Mouse (Mus musculus) intestine, postnatal 0 days (tissue): ENCODE data around the gene Slc9a3r1. TPM values are rescaled to one million over a fixed set of nuclear protein-coding genes. Genes with fewer than 3 reads are reported as not detected.

Experiments used
- ATAC-seq: fragments of 200-750 bp; cut with Nextera tagmentation; 2 replicates; pipeline ENCODE4 v1.8.0; 2017; ENCODE audit warnings: mild to moderate bottlenecking, moderate TSS enrichment, moderate library complexity
- H3K27ac ChIP-seq: fragments of 300-500 bp; sonication (generic); 2 replicates; pipeline ENCODE4 v1.5.1; 2014; ENCODE audit warnings: mild to moderate bottlenecking, low read depth, low read length, moderate library complexity
- H3K27me3 ChIP-seq: fragments of 300-500 bp; sonication (generic); replicated peaks from 2 replicates; pipeline ENCODE4 v1.6.1; 2014; ENCODE audit warnings: low read length, mixed read lengths; ENCODE audit not compliant: control insufficient read depth, insufficient read depth
- H3K36me3 ChIP-seq: fragments of 300-500 bp; sonication (generic); 2 replicates; pipeline ENCODE4 v1.6.1; 2014; ENCODE audit warnings: mild to moderate bottlenecking, moderate library complexity; ENCODE audit not compliant: control insufficient read depth, insufficient read depth
- H3K4me1 ChIP-seq: fragments of 300-500 bp; sonication (generic); replicated peaks from 2 replicates; pipeline ENCODE4 v1.6.1; 2014; ENCODE audit warnings: antibody characterized with exemption, low read length, mixed read lengths; ENCODE audit not compliant: control insufficient read depth, insufficient read depth
- H3K4me2 ChIP-seq: fragments of 300-500 bp; sonication (generic); replicated peaks from 2 replicates; pipeline ENCODE4 v1.6.1; 2014; ENCODE audit warnings: low read depth, mild to moderate bottlenecking, moderate library complexity
- H3K4me3 ChIP-seq: fragments of 300-500 bp; sonication (generic); 2 replicates; pipeline ENCODE4 v1.5.1; 2014; ENCODE audit warnings: low read depth, low read length
- H3K9ac ChIP-seq: fragments of 300-500 bp; sonication (generic); 2 replicates; pipeline ENCODE4 v1.6.1; 2014; ENCODE audit warnings: mild to moderate bottlenecking, low read depth, low read length
- H3K9me3 ChIP-seq: fragments of 300-500 bp; sonication (generic); 2 replicates; pipeline ENCODE4 v1.6.1; 2016; ENCODE audit warnings: mixed run types; ENCODE audit not compliant: control insufficient read depth
- CTCF ChIP-seq: sonication (generic); IDR thresholded peaks from 2 replicates; pipeline ENCODE4 v1.5.1; 2016; ENCODE audit warnings: low read depth, mild to moderate bottlenecking, control low read depth, antibody characterized with exemption, moderate library complexity
- WGBS: fragments of 180-500 bp; shearing (Covaris S2); extraction: QIAGEN DNeasy Blood & Tissue Kit; methylation state at CpG from one replicate; pipeline ENCODE4 v1.1.7; 2014; 5-methylcytosine and 5-hydroxymethylcytosine counted together
- polyA plus RNA-seq: library from polyadenylated mRNA; unstranded; fragments of >200 nt; fragmentation: Nextera tagmentation; extraction: Ambion mirVana; gene quantifications from 2 replicates; pipeline ENCODE4 v1.2.1, GENCODE M21; 2015

Gene Slc9a3r1
- polyA plus RNA-seq, 1 experiment from 2014 or later: 679 TPM

DNA sequence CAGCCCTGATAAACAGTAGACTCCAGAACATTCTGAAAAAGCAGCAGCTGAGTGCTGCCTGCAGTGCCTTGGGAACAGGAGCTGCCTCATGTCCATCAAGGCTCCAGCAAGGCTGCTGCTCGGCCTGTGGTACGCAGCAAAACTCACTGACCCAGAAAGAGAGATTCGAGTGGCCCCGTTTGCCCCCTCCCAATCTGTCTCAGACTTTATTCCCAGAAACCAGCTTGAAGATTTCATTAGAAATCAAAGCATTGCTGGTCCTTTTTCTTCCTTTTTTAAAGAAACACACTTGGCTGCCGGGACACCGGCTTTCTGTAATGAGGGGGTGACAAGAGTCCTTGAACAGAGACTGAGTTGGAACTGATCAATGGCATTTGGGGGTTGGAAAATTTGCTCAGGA, 62.2 kb downstream of the Slc9a3r1 start:
- Histone ChIP-seq H3K27ac (no peak overlapping the region), H3K4me2 (no peak overlapping the region), H3K4me3 (no peak overlapping the region), H3K9me3 (no peaks in the 10 kb centered on the region), H3K4me1 (peaks cover 3% of the 10 kb centered on the region; the same call in 1 of the 2 replicates), H3K36me3 (peaks cover 2% of the 10 kb centered on the region; the same call in 1 of the 2 replicates), H3K9ac (no peak overlapping the region), H3K27me3 (no peaks in the 10 kb centered on the region)
- WGBS: 90% methylated on average over 6 of the region's 6 CpGs
- no peak for ATAC-seq
- no peak for TF ChIP-seq CTCF

DNA sequence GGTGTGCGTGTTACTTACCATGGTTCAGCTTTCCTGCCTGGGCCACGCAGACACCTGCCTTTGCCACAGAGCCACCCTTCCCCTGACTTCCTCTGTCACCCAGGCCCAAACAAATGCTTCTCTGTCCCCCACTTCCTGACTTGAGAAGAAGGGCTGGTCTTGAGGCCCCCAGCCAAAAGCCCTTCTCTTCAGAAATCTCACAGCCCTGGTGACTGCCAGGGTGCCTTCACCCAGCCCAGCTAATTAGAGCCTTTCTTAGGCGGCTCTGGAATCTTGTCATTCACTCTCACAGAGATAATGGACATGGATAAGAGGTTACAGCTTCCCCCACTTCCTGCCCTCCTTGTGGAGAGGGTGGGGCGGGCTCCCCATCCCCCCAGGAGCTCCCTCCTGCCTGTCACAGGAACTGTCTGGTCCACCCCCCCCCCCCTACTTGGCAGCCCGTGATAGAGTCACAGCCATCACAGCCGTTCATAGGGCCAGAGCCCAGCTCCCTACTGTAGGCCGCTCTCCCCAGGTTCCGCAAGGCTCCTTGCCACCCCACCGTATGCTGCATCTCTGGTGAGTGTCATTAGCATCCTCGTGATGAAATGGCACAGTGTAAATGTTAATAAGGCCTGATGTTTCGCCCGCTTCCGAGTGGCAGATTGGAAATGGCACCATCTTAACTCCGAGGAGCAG, 63.8 kb downstream of the Slc9a3r1 start:
- no peak overlapping the region for H3K4me2 ChIP-seq
- H3K4me1 ChIP-seq: peaks cover 6% of the 10 kb centered on the region
- no peak overlapping the region for H3K27ac ChIP-seq
- no peaks in the 10 kb centered on the region for H3K27me3 ChIP-seq
- no peak for ATAC-seq
- TF ChIP-seq CTCF: no peak
- 68% methylated on average over 14 of the region's 14 CpGs for WGBS
- no peaks in the 10 kb centered on the region for H3K9me3 ChIP-seq
- no peak overlapping the region for H3K4me3 ChIP-seq
- H3K36me3 ChIP-seq: no peaks in the 10 kb centered on the region
- H3K9ac ChIP-seq: no peak overlapping the region

DNA sequence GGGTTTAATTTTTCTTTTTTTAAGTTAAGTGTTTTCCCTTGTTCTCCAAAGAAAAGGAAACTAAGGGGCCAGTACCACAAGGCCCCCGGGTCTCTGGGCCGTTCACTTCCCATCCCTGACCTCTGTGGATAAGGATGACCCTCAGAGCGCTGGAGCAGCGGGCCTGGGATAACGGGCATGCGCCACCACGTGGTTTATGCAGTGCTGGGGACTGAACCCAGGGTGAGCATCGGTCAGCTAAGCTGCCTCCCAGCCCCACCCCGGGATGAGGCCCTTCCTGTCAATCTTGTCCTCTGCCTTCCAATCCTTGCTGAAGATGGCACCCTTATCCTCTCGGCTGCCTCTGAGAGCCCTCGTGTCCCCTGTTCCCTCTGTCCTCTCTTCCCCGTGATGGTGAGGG, 64.5 kb downstream of the Slc9a3r1 start:
- no peak for ATAC-seq
- WGBS: 70% methylated on average over 12 of the region's 12 CpGs

DNA sequence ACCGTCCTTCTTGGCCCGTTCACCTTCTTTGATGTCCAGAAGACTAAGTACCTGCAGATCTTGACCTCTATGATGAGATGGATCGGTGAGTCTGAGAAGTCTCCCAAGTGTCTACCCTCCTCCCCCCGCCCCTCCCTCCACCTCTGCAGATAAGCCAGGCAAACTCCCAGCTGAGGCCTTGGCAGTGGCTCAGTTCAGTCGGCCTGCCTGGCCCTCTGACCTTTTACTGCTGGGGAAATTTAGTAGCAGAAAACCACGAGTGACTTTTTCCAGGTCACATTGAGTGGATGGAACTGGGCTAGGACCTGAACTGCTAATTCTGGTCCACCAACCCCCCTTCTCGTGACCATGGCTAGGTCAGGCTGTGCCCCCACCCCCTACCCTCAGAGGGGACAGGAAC, 65.3 kb downstream of the Slc9a3r1 start:
- WGBS: 60% methylated on average over 7 of the region's 7 CpGs
- no peak for TF ChIP-seq CTCF
- Histone ChIP-seq H3K27ac (no peak overlapping the region), H3K36me3 (no peaks in the 10 kb centered on the region), H3K4me3 (no peak overlapping the region), H3K9ac (no peak overlapping the region), H3K27me3 (no peaks in the 10 kb centered on the region), H3K4me2 (no peak overlapping the region), H3K9me3 (no peaks in the 10 kb centered on the region), H3K4me1 (peaks cover 8% of the 10 kb centered on the region)
- no peak for ATAC-seq

More for the DNA sequence above, 64.5 kb downstream of the Slc9a3r1 start:
- peaks cover 8% of the 10 kb centered on the region for H3K4me1 ChIP-seq
- H3K27ac ChIP-seq: no peak overlapping the region
- TF ChIP-seq CTCF: no peak
- H3K9ac ChIP-seq: no peak overlapping the region
- no peaks in the 10 kb centered on the region for H3K9me3 ChIP-seq
- H3K4me3 ChIP-seq: no peak overlapping the region
- no peaks in the 10 kb centered on the region for H3K27me3 ChIP-seq
- H3K4me2 ChIP-seq: no peak overlapping the region
- H3K36me3 ChIP-seq: no peaks in the 10 kb centered on the region

DNA sequence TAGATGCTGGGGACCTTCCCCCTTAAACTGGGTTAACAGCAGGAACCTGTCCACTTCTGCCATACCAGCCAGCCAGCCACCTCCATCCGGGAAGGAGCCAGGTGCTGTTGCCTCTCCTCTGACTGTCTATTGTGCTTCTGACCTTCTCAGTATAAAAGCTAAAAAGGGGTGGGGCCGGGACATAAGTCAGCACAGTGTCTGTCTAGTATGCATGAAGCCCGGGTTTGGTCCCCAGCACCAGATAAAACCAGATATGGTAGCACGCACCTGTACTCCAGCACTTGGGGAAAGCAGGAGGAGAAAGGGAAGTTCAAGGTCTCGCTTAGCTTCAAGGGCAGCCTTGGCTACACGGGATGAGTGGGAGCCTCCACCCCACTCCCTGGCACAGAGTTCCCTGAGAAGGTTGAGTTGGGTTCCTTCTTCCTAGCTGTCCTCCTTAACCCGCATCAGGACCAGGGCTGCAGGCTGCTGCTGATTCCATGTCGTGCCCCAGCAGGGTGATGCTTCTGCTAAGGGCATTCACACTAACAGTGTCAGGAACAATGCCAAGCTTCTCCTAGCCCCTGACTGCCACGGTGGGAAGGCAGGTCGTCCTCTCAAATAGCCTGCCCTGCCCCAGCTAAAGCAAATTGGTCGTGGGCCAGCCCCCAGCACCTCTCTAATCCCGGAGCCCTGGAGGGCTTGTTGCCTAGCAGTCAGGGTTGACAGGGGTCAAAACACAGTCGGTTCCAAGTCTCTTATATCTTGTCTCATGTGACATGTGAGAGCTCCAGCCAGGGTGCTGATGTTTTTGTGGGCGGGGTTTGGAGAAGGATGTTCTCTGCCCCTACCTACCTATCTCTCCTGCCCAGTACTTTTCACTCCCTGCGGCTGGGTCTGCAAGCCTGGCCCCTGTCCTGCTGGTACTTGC, 66.1 kb downstream of the Slc9a3r1 start:
- Histone ChIP-seq H3K4me3 (no peak overlapping the region), H3K27me3 (no peaks in the 10 kb centered on the region), H3K36me3 (no peaks in the 10 kb centered on the region), H3K27ac (no peak overlapping the region), H3K4me2 (no peak overlapping the region), H3K4me1 (peaks cover 8% of the 10 kb centered on the region), H3K9me3 (no peaks in the 10 kb centered on the region), H3K9ac (no peak overlapping the region)
- no peak for ATAC-seq
- no peak for TF ChIP-seq CTCF
- 49% methylated on average over 15 of the region's 15 CpGs for WGBS

Other genes starting within 250 kb of the Slc9a3r1 start
- gene Cd300lb, start 229.0 kb upstream of the Slc9a3r1 start, polyA plus RNA-seq: 0.07 and 0.14 TPM in 2 replicates
- gene Cd300c, start 194.2 kb upstream of the Slc9a3r1 start, polyA plus RNA-seq: not detected in 2 replicates
- gene Cd300ld, start 173.4 kb upstream of the Slc9a3r1 start, polyA plus RNA-seq: 0.10 TPM in 2 replicates
- gene Cd300c2, start 161.5 kb upstream of the Slc9a3r1 start, polyA plus RNA-seq: 3.2 and 3.6 TPM in 2 replicates
- not detected in 2 replicates for gene Cd300ld2, start 147.1 kb upstream of the Slc9a3r1 start, polyA plus RNA-seq
- not detected in 2 replicates for gene Cd300ld4, start 136.3 kb upstream of the Slc9a3r1 start, polyA plus RNA-seq
- not detected in 2 replicates for gene Cd300ld5, start 125.6 kb upstream of the Slc9a3r1 start, polyA plus RNA-seq
- gene Cd300ld3, start 114.9 kb upstream of the Slc9a3r1 start, polyA plus RNA-seq: not detected in 2 replicates
- gene Cd300e, start 101.2 kb upstream of the Slc9a3r1 start, polyA plus RNA-seq: 0.09 and 0.13 TPM in 2 replicates
- gene Rab37, start 71.9 kb upstream of the Slc9a3r1 start, polyA plus RNA-seq: 3.7 and 3.9 TPM in 2 replicates
- 1.1 and 1.3 TPM in 2 replicates for gene Cd300lf, start 29.3 kb upstream of the Slc9a3r1 start, polyA plus RNA-seq
- gene Tmem104, start 24.1 kb downstream of the Slc9a3r1 start, polyA plus RNA-seq: 19.2 and 20.1 TPM in 2 replicates
- 35.0 and 35.7 TPM in 2 replicates for gene Nat9, start 24.5 kb downstream of the Slc9a3r1 start, polyA plus RNA-seq
- not detected in 2 replicates for gene Grin2c, start 103.9 kb downstream of the Slc9a3r1 start, polyA plus RNA-seq
- gene Fdxr, start 113.7 kb downstream of the Slc9a3r1 start, polyA plus RNA-seq: 8.0 and 8.2 TPM in 2 replicates
- 0.26 and 0.55 TPM in 2 replicates for gene Fads6, start 134.3 kb downstream of the Slc9a3r1 start, polyA plus RNA-seq
- gene Otop2, start 143.8 kb downstream of the Slc9a3r1 start, polyA plus RNA-seq: 0.05 TPM in 1 of 2 replicates, not detected in the other
- 0.05 and 0.09 TPM in 2 replicates for gene Ush1g, start 158.7 kb downstream of the Slc9a3r1 start, polyA plus RNA-seq
- 2.3 and 4.3 TPM in 2 replicates for gene Otop3, start 171.4 kb downstream of the Slc9a3r1 start, polyA plus RNA-seq
- gene Hid1, start 204.4 kb downstream of the Slc9a3r1 start, polyA plus RNA-seq: 10.8 and 12.1 TPM in 2 replicates
- 3.5 and 3.9 TPM in 2 replicates for gene Cdr2l, start 218.6 kb downstream of the Slc9a3r1 start, polyA plus RNA-seq
- 143 and 145 TPM in 2 replicates for gene Mrpl58, start 240.4 kb downstream of the Slc9a3r1 start, polyA plus RNA-seq